7 mouse cellular contexts compared by ENCODE assay signal in genomic region chr2:155817301-155818245, GRCm38 (mm10). TPM values are rescaled to one million over a fixed set of nuclear protein-coding genes. Genes with fewer than 3 reads are reported as not detected.
DNase-seq lines count a peak whose midpoint lies in the region; ATAC-seq lines count a peak whose summit lies in the region.

No protein-coding gene starts in this region.

- H3K4me1 ChIP-seq in megakaryocyte, embryonic 14.5 days = peaks cover 58% of the 10 kb centered on the region
- peaks cover 17% of the 10 kb centered on the region for H3K4me1 ChIP-seq in midbrain, embryonic 14.5 days (ENCODE audit: control insufficient read depth, insufficient read depth, low read length)

- H3K36me3 ChIP-seq in megakaryocyte, embryonic 14.5 days (replicated peaks; ENCODE audit: low read length) = peaks cover 35% of the 10 kb centered on the region
- peaks cover 49% of the 10 kb centered on the region for H3K36me3 ChIP-seq in midbrain, embryonic 14.5 days (ENCODE audit: control insufficient read depth, insufficient read depth, low read length)

- no peak overlapping the region for H3K27ac ChIP-seq in midbrain, embryonic 14.5 days (replicated peaks; ENCODE audit: low read depth, low read length)

- no peaks in the 10 kb centered on the region for H3K9me3 ChIP-seq in megakaryocyte, embryonic 14.5 days
- H3K9me3 ChIP-seq in midbrain, embryonic 14.5 days (ENCODE audit: control insufficient read depth, low read length) = no peaks in the 10 kb centered on the region

- peak overlapping the region; percentile 99 for H3K4me3 ChIP-seq in megakaryocyte, embryonic 14.5 days (replicated peaks)
- H3K4me3 ChIP-seq in midbrain, embryonic 14.5 days (replicated peaks; ENCODE audit: low read depth, low read length) = no peak overlapping the region

- H3K9ac ChIP-seq in midbrain, embryonic 14.5 days (replicated peaks; ENCODE audit: low read length) = peak overlapping the region; percentile 78; the same call in 1 of the 2 replicates

- no peak for ATAC-seq in megakaryocyte, adult 5-6 weeks (ENCODE audit: poor library complexity, severe bottlenecking)
- no peak for ATAC-seq in midbrain, embryonic 14.5 days (ENCODE audit: low FRiP score, low TSS enrichment)

- H3K4me2 ChIP-seq in midbrain, embryonic 14.5 days (ENCODE audit: low read length) = peak overlapping the region; percentile 84

- peaks cover 20% of the 10 kb centered on the region for H3K27me3 ChIP-seq in megakaryocyte, embryonic 14.5 days (replicated peaks)
- no peaks in the 10 kb centered on the region for H3K27me3 ChIP-seq in midbrain, embryonic 14.5 days (ENCODE audit: control insufficient read depth, insufficient read depth, low read length)

- peak; percentile 57 for DNase-seq in cerebellum, adult 8-10 months
- peak; percentile 29 to 40 for DNase-seq in heart, postnatal 14 days
- DNase-seq in midbrain, embryonic 14.5 days = no peak
- no peak for DNase-seq in layer of hippocampus, adult 8-10 months (ENCODE audit: low spot score in 2 of 2)
- no peak for DNase-seq in kidney, postnatal 4 days

- intact Hi-C loops in heart, postnatal 14 days (cut with DNase I) = no loop called here

- WGBS in midbrain, embryonic 14.5 days = 86% methylated on average over 10 of the region's 10 CpGs

RNA-seq across cellular contexts. Expression of gene BC029722, which starts 1.7 kb away (rescaled TPM):
- polyA plus RNA-seq in megakaryocyte, embryonic 14.5 days (2012; ENCODE audit: insufficient read depth, low replicate concordance) = 30.5 and 31.7 TPM in 2 replicates
- 14.4 and 17.5 TPM in 2 replicates for total RNA-seq in megakaryocyte, adult 5-6 weeks (2015)
- total RNA-seq in megakaryocyte, adult 5-6 weeks (2017) = 12.5 and 14.9 TPM in 2 replicates
- total RNA-seq in heart, postnatal 14 days (2021) = 10 to 100 TPM; 19.1 to 19.3 TPM
- polyA plus RNA-seq in midbrain, embryonic 14.5 days (2014; fragmentation: Nextera tagmentation; extraction: Ambion mirVana) = 25.5 and 38.5 TPM in 2 replicates
- 10 to 100 TPM; 54.2 to 56.6 (median 55.9) TPM for total RNA-seq in layer of hippocampus, adult 8-10 months (2022)

RNA-seq across cellular contexts. Expression of gene Eif6, which starts 9.2 kb away (rescaled TPM):
- polyA plus RNA-seq in megakaryocyte, embryonic 14.5 days (2012; ENCODE audit: insufficient read depth, low replicate concordance) = 266 and 882 TPM in 2 replicates
- 154 and 164 TPM in 2 replicates for total RNA-seq in megakaryocyte, adult 5-6 weeks (2015)
- total RNA-seq in megakaryocyte, adult 5-6 weeks (2017) = 31.6 and 60.8 TPM in 2 replicates
- total RNA-seq in heart, postnatal 14 days (2021) = 10 to 100 TPM; 54.3 to 69.8 TPM
- 129 and 134 TPM in 2 replicates for polyA plus RNA-seq in midbrain, embryonic 14.5 days (2014; fragmentation: Nextera tagmentation; extraction: Ambion mirVana)
- 10 to 100 TPM; 53.8 to 72.8 (median 66.9) TPM for total RNA-seq in layer of hippocampus, adult 8-10 months (2022)

RNA-seq across cellular contexts. Expression of gene Fam83c, which starts 17.1 kb away (rescaled TPM):
- polyA plus RNA-seq in megakaryocyte, embryonic 14.5 days (2012; ENCODE audit: insufficient read depth, low replicate concordance) = 0.03 and 0.55 TPM in 2 replicates
- total RNA-seq in megakaryocyte, adult 5-6 weeks (2015) = not detected in 2 replicates
- total RNA-seq in megakaryocyte, adult 5-6 weeks (2017) = not detected in 2 replicates
- not detected for total RNA-seq in heart, postnatal 14 days (2021)
- polyA plus RNA-seq in midbrain, embryonic 14.5 days (2014; fragmentation: Nextera tagmentation; extraction: Ambion mirVana) = 0.38 and 0.41 TPM in 2 replicates
- not detected for total RNA-seq in layer of hippocampus, adult 8-10 months (2022)

RNA-seq across cellular contexts. Expression of gene Mmp24, which starts 42.4 kb away (rescaled TPM):
- not detected in 2 replicates for polyA plus RNA-seq in megakaryocyte, embryonic 14.5 days (2012; ENCODE audit: insufficient read depth, low replicate concordance)
- not detected in 2 replicates for total RNA-seq in megakaryocyte, adult 5-6 weeks (2015)
- total RNA-seq in megakaryocyte, adult 5-6 weeks (2017) = 0.07 and 0.65 TPM in 2 replicates
- total RNA-seq in heart, postnatal 14 days (2021) = under 1 TPM in 1 of 2 experiments, not detected in 1; 0.07 TPM
- 17.7 and 24.6 TPM in 2 replicates for polyA plus RNA-seq in midbrain, embryonic 14.5 days (2014; fragmentation: Nextera tagmentation; extraction: Ambion mirVana)
- 10 to 100 TPM; 30.6 to 40.1 (median 35.6) TPM for total RNA-seq in layer of hippocampus, adult 8-10 months (2022)

Comparison
In these comparisons a context has a peak if more than half of its experiments do, and no peak if none do; other contexts are left out.
1. DNase-seq: peak in cerebellum, adult 8-10 months (single experiment) and heart, postnatal 14 days (2 of 2); none in midbrain, embryonic 14.5 days (single experiment), layer of hippocampus, adult 8-10 months (0 of 2) and kidney, postnatal 4 days (0 of 2).